In the genomic region with DNA sequence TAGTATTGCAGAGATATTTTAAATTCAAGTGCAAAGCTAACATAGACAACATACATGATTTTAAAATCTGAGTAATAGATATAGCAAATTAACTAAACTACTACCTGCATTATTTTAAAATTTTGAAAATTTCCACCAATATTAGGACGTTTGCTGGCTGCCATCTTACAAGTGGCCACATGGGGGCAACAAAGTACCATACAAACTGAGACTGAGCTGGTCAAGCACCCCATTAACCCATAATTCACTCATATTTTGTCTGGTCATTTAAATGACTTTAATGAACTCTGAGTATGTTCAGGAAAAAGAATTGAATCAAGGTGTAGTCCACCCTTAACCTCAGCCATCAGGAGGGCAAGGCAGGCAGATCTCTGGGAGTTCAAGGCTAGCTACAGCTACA, we compare ENCODE assay signal across 9 mouse cellular contexts. TPM values are rescaled to one million over a fixed set of nuclear protein-coding genes. Genes with fewer than 3 reads are reported as not detected.
DNase-seq lines count a peak whose midpoint lies in the region; ATAC-seq and TF ChIP-seq lines count a peak whose summit lies in the region.
"Had no signal": no experiment of that assay in that cellular context is flagged by ENCODE, and none has a peak within 500 bp of the region (broad histone marks: within the 10 kb centered on the region; RNA-seq: fewer than 3 reads in every experiment).

No protein-coding gene starts in this region.

- H3K27ac ChIP-seq in intestine, postnatal 0 days (ENCODE audit: low read depth, low read length): no peak overlapping the region
- H3K27ac ChIP-seq in intestine, embryonic 15.5 days: no peak overlapping the region
- no peak overlapping the region for H3K27ac ChIP-seq in cortical plate, adult 2 months (ENCODE audit: insufficient read depth, low read length)
- H3K27ac ChIP-seq in kidney, postnatal 0 days: no peak overlapping the region
- H3K27ac ChIP-seq: embryonic facial prominence, embryonic 13.5 days had no signal

- H3K4me1 ChIP-seq in intestine, postnatal 0 days (replicated peaks; ENCODE audit: control insufficient read depth, insufficient read depth, low read length): peaks cover 5% of the 10 kb centered on the region; the same call in 1 of the 2 replicates
- peaks cover 4% of the 10 kb centered on the region; the same call in 1 of the 2 replicates for H3K4me1 ChIP-seq in intestine, embryonic 15.5 days (replicated peaks)
- no peaks in the 10 kb centered on the region for H3K4me1 ChIP-seq in cortical plate, adult 2 months (ENCODE audit: control insufficient read depth, insufficient read depth, low read length)
- peaks cover 5% of the 10 kb centered on the region; the same call in 1 of the 2 replicates for H3K4me1 ChIP-seq in kidney, postnatal 0 days (replicated peaks; ENCODE audit: insufficient read depth, low read length)

- DNase-seq in A20 (ENCODE audit: low read depth, low spot score): peak; percentile 58
- DNase-seq in Patski (ENCODE audit: low read depth, low spot score): no peak
- DNase-seq in kidney, postnatal 0 days (ENCODE audit: low spot score): peak; percentile 68
- DNase-seq in lung, postnatal 36 days: peak; percentile 67
- DNase-seq in yolk sac, embryonic 10.5 days (ENCODE audit: low spot score): peak; percentile 20

- H3K36me3 ChIP-seq in intestine, postnatal 0 days (ENCODE audit: control insufficient read depth, insufficient read depth): no peaks in the 10 kb centered on the region
- no peaks in the 10 kb centered on the region for H3K36me3 ChIP-seq in intestine, embryonic 15.5 days
- no peaks in the 10 kb centered on the region for H3K36me3 ChIP-seq in kidney, postnatal 0 days (ENCODE audit: insufficient read depth, low read length)
- H3K36me3 ChIP-seq: embryonic facial prominence, embryonic 13.5 days had no signal

- no peaks in the 10 kb centered on the region for H3K9me3 ChIP-seq in intestine, postnatal 0 days (ENCODE audit: control insufficient read depth)
- H3K9me3 ChIP-seq in intestine, embryonic 15.5 days: no peaks in the 10 kb centered on the region
- H3K9me3 ChIP-seq in kidney, postnatal 0 days (replicated peaks; ENCODE audit: low read length): no peaks in the 10 kb centered on the region
- H3K9me3 ChIP-seq: embryonic facial prominence, embryonic 13.5 days had no signal

- no peak overlapping the region for H3K4me3 ChIP-seq in intestine, postnatal 0 days (ENCODE audit: low read depth, low read length)
- H3K4me3 ChIP-seq in intestine, embryonic 15.5 days (replicated peaks): no peak overlapping the region
- no peak overlapping the region for H3K4me3 ChIP-seq in cortical plate, adult 2 months (ENCODE audit: insufficient read depth, low read length)
- H3K4me3 ChIP-seq in kidney, postnatal 0 days (replicated peaks; ENCODE audit: low read depth, low read length): no peak overlapping the region
- H3K4me3 ChIP-seq: embryonic facial prominence, embryonic 13.5 days had no signal

- H3K27me3 ChIP-seq in intestine, postnatal 0 days (replicated peaks; ENCODE audit: control insufficient read depth, insufficient read depth, low read length): no peaks in the 10 kb centered on the region
- no peaks in the 10 kb centered on the region for H3K27me3 ChIP-seq in intestine, embryonic 15.5 days (replicated peaks)
- no peaks in the 10 kb centered on the region for H3K27me3 ChIP-seq in Patski
- H3K27me3 ChIP-seq in kidney, postnatal 0 days (ENCODE audit: insufficient read depth, low read length): no peaks in the 10 kb centered on the region
- H3K27me3 ChIP-seq: embryonic facial prominence, embryonic 13.5 days had no signal

- TF ChIP-seq POLR2A in cortical plate, adult 2 months (IDR thresholded peaks at IDR 0.05; ENCODE audit: extremely low read depth, insufficient read depth, low read length): no peak

- in situ Hi-C loops in Patski (cut with MboI; ENCODE audit: low pct_unique_long_range_greater_than_20kb): no loop called here

- POLR2A ChIA-PET in Patski (lab: Charles Lee): interaction anchor here (0.6 to 1.0 kb wide), 2 partner anchors 209 to 321 kb away, joined by 3 read pairs; no protein-coding TSS in a partner anchor

- no peak for ATAC-seq in intestine, postnatal 0 days
- ATAC-seq in intestine, embryonic 15.5 days: no peak
- ATAC-seq in Patski: no peak
- ATAC-seq in kidney, postnatal 0 days (replicated peaks; ENCODE audit: low FRiP score, low read depth): no peak; the same call in 1 of the 2 replicates

- peak; percentile 90 for TF ChIP-seq CTCF in intestine, postnatal 0 days (IDR thresholded peaks at IDR 0.05; ENCODE audit: low read depth)
- TF ChIP-seq CTCF in Patski (IDR thresholded peaks at IDR 0.05): peak; percentile 89
- peak; percentile 85 for TF ChIP-seq CTCF in cortical plate, adult 2 months (IDR thresholded peaks at IDR 0.05; ENCODE audit: extremely low read depth, insufficient read depth, low read length)
- TF ChIP-seq CTCF in kidney, postnatal 0 days (IDR thresholded peaks at IDR 0.05; ENCODE audit: low read depth): peak; percentile 94

- CTCF ChIA-PET in Patski (lab: Charles Lee): interaction anchor here (0.7 to 3.9 kb wide), 22 partner anchors 12 to 812 kb away, joined by 3 to 23 read pairs (median 4); no protein-coding TSS in a partner anchor

- WGBS in intestine, postnatal 0 days: 0% methylated on average over 1 of the region's 1 CpGs
- WGBS in intestine, embryonic 15.5 days: 0% methylated on average over 1 of the region's 1 CpGs
- WGBS in kidney, postnatal 0 days: 0% methylated on average over 1 of the region's 1 CpGs

- H3K4me2 ChIP-seq in intestine, postnatal 0 days (replicated peaks; ENCODE audit: low read depth): no peak overlapping the region
- no peak overlapping the region for H3K4me2 ChIP-seq in intestine, embryonic 15.5 days (replicated peaks)
- H3K4me2 ChIP-seq in kidney, postnatal 0 days (ENCODE audit: low read length): no peak overlapping the region
- H3K4me2 ChIP-seq: embryonic facial prominence, embryonic 13.5 days had no signal

- H3K9ac ChIP-seq in intestine, postnatal 0 days (ENCODE audit: low read depth, low read length): no peak overlapping the region
- no peak overlapping the region for H3K9ac ChIP-seq in intestine, embryonic 15.5 days
- no peak overlapping the region for H3K9ac ChIP-seq in kidney, postnatal 0 days (ENCODE audit: low read depth, low read length)
- H3K9ac ChIP-seq: embryonic facial prominence, embryonic 13.5 days had no signal

RNA-seq across cellular contexts. Expression of a gene that starts 3.9 kb away (rescaled TPM):
- 7.2 and 9.3 TPM in 2 replicates for polyA plus RNA-seq in intestine, postnatal 0 days (2015; fragmentation: Nextera tagmentation; extraction: Ambion mirVana)
- polyA plus RNA-seq in intestine, embryonic 15.5 days (2015; fragmentation: Nextera tagmentation; extraction: Ambion mirVana): 30.0 and 34.4 TPM in 2 replicates
- polyA plus RNA-seq in Patski (2021): 17.0 TPM
- polyA plus RNA-seq in cortical plate, adult 2 months (2012; rRNA removed): 3.9 and 4.6 TPM in 2 replicates
- 24.1 and 29.1 TPM in 2 replicates for polyA plus RNA-seq in kidney, postnatal 0 days (2015; fragmentation: Nextera tagmentation; extraction: Ambion mirVana)
